Comparison of ENCODE assay signal across 1 mouse cellular context in the genomic region with DNA sequence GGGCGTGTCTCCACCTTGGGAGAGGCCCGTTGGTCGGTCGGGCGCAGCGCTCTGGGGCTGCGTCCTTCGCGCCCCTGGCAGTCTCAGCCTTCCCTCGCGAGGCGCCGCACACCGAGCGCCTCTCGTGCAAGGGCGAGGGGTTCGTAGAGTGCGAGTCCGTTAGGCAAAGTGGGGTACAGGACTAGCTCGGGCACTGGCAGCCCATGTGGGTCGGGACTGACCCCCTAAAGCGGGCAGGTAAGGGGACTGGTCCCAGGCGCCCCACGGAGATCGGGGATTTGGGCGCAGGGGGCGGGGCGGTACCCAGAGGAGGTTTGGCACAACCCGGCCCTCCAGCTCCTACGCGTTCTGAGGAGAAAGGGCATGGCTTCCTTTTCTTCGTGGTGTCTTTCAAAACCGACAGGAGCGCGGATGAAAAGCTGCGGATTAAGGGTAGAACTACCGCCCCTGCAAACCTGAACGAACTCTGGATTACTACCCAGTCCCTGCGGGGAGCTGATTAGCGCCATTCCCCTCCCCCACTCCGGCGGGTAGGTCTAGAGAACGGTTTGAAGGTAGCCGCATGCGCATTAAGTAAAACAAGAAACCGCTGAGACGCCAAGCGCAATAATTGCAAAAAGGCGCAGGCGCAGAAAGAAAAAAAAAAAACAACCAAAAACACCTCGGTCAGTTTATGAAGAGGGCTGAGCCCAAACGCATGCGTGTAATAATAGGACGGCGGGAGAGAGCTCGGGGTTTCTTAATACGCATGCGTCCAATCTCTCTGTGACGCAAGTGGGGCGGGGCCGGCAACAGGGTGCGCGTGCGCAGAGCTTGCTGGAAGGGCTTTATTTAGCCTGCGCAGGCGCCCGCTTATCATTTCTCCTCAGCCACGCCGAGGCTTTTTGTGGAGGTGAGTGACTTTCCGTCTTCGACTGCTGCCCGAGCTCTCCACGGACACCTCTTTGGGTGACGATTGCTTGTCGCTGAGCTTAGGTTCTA.
TF ChIP-seq lines count a peak whose summit lies in the region.

Gene Hnrnph1 (plus strand): TSS at position 80 of the 981 bp plus-strand sequence.

TF ChIP-seq in MEL, 35 proteins besides CTCF, POLR2A, EP300 and RAD21 (continued from another document):
- TF ChIP-seq CHD1 (IDR thresholded peaks at IDR 0.05; ENCODE audit: low read depth, low read length): no peak
- peak; percentile 91; the same call in 1 of the 2 replicates for TF ChIP-seq NRF1 (IDR thresholded peaks at IDR 0.05; ENCODE audit: insufficient read depth, low read depth, low read length, poor library complexity, severe bottlenecking)
- peak; percentile 84 for TF ChIP-seq MAX (IDR thresholded peaks at IDR 0.05; ENCODE audit: low read length)
- TF ChIP-seq MEF2A (IDR thresholded peaks at IDR 0.05; ENCODE audit: extremely low read depth, insufficient replicate concordance, low read depth, low read length, poor library complexity, severe bottlenecking): peak; percentile 65; the same call in 1 of the 2 replicates
- no peak for TF ChIP-seq ELF1 (IDR thresholded peaks at IDR 0.05; ENCODE audit: low read depth, low read length)
- TF ChIP-seq TAL1 (IDR thresholded peaks at IDR 0.05; ENCODE audit: low read length): peak; percentile 35; the same call in 1 of the 2 replicates
- peak; percentile 81; the same call in 1 of the 2 replicates for TF ChIP-seq MXI1 (IDR thresholded peaks at IDR 0.05; ENCODE audit: low read depth, low read length)
- TF ChIP-seq MYC (IDR thresholded peaks at IDR 0.05; ENCODE audit: low read depth, low read length): peak; percentile 96
- no peak for TF ChIP-seq ZC3H11A (IDR thresholded peaks at IDR 0.05; ENCODE audit: low read depth, low read length)
- peak; percentile 54; the same call in 1 of the 2 replicates for TF ChIP-seq UBTF (IDR thresholded peaks at IDR 0.05; ENCODE audit: borderline replicate concordance, insufficient read depth, low read depth, low read length)
- TF ChIP-seq ZKSCAN1 (IDR thresholded peaks at IDR 0.05; ENCODE audit: low read depth, low read length): peak; percentile 51; the same call in 1 of the 2 replicates
- no peak for TF ChIP-seq GABPA (IDR thresholded peaks at IDR 0.05; ENCODE audit: low read depth, low read length)
- TF ChIP-seq KAT2A (conservative IDR thresholded peaks at IDR 0.05; ENCODE audit: low read depth, low read length): peak; percentile 61
- peak; percentile 87 for TF ChIP-seq GATA1 (IDR thresholded peaks at IDR 0.05; ENCODE audit: low read depth, low read length)
- peak; percentile 99 for TF ChIP-seq ZNF384 (IDR thresholded peaks at IDR 0.05; ENCODE audit: low read depth, low read length)
